In genomic region chr17:5551136-5551535, GRCm38 (mm10) we compare ENCODE assay signal across 22 mouse cellular contexts.
"Had no signal": no experiment of that assay in that cellular context is flagged by ENCODE, and none has a peak within 500 bp of the region (broad histone marks: within the 10 kb centered on the region; RNA-seq: fewer than 3 reads in every experiment).

No protein-coding gene starts in this region.

- ATAC-seq: forebrain, embryonic 16.5 days; hindbrain, postnatal 0 days; intestine, embryonic 16.5 days; liver, embryonic 12.5 days had no signal

- DNase-seq: gastrocnemius, adult 2 months; gastrocnemius, postnatal 10 days; gastrocnemius, postnatal 25 days; kidney, adult 11 months; kidney, adult 2 months; kidney, adult 9 months; kidney, postnatal 14 days; kidney, postnatal 36 days had no signal

- H3K27ac ChIP-seq: gastrocnemius, adult 2 months; heart, embryonic 10.5 days; hindbrain, embryonic 10.5 days; hindbrain, embryonic 13.5 days; hindbrain, embryonic 15.5 days; hindbrain, postnatal 0 days; kidney, embryonic 15.5 days; kidney, postnatal 0 days; limb, embryonic 13.5 days; limb, embryonic 15.5 days; liver, embryonic 12.5 days; liver, embryonic 14.5 days had no signal

- H3K4me3 ChIP-seq: gastrocnemius, adult 2 months; heart, embryonic 10.5 days; heart, embryonic 12.5 days; hindbrain, embryonic 10.5 days; hindbrain, embryonic 13.5 days; hindbrain, embryonic 15.5 days; kidney, embryonic 15.5 days; limb, embryonic 13.5 days; limb, embryonic 15.5 days; liver, embryonic 12.5 days had no signal
